Comparison of ENCODE assay signal across 19 mouse cellular contexts in the genomic region with DNA sequence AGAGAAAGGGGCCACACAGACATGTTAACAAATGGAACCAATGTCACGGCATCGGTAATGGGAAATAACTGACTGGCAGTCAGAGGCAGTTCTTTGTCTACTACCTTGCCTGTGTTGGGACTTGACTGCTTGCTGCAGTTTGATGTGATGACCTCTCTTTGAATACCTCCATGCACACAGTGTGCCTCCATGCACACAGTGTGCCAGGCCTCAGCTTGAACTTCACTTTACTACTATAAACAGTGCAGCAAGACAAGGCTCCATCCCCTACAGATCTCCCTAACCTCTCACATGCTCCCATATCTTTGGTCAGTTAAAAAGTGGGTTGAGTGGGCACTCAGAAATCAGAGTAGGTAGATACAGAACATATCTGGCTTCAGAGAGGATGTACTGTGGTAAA.
DNase-seq lines count a peak whose midpoint lies in the region; ATAC-seq and TF ChIP-seq lines count a peak whose summit lies in the region.
"Had no signal": no experiment of that assay in that cellular context is flagged by ENCODE, and none has a peak within 500 bp of the region (broad histone marks: within the 10 kb centered on the region; RNA-seq: fewer than 3 reads in every experiment).

No protein-coding gene starts in this region.

- H3K4me3 ChIP-seq in CH12.LX (replicated peaks in 1 of 3; ENCODE audit: low read depth in 2 of 3, low read length in 2 of 3, poor library complexity in 1 of 3) (no peak overlapping the region), MEL (ENCODE audit: control insufficient read depth in 1 of 2, insufficient read depth in 1 of 2, low read depth in 2 of 2, low read length in 2 of 2) (no peak overlapping the region)
- H3K4me3 ChIP-seq in intestine, embryonic 15.5 days (replicated peaks), result no peak overlapping the region

- H3K36me3 ChIP-seq in CH12.LX (replicated peaks in 1 of 2; ENCODE audit: control insufficient read depth in 1 of 2, insufficient read depth in 1 of 2, low read length in 1 of 2) (no peaks in the 10 kb centered on the region), MEL (ENCODE audit: control insufficient read depth in 1 of 2, insufficient read depth in 2 of 2, low read length in 2 of 2) (no peaks in the 10 kb centered on the region)
- no peaks in the 10 kb centered on the region for H3K36me3 ChIP-seq in intestine, embryonic 15.5 days

- no peak overlapping the region for H3K27ac ChIP-seq in CH12.LX (ENCODE audit: insufficient read depth, low read depth)
- H3K27ac ChIP-seq in MEL (ENCODE audit: control insufficient read depth, low read depth, low read length), result no peak overlapping the region
- no peak overlapping the region for H3K27ac ChIP-seq in intestine, embryonic 15.5 days

- TF ChIP-seq RAD21 in CH12.LX (IDR thresholded peaks at IDR 0.05; ENCODE audit: low read depth, low read length), result no peak
- no peak for TF ChIP-seq RAD21 in MEL (IDR thresholded peaks at IDR 0.05; ENCODE audit: low read depth, low read length)

- no peak for ATAC-seq in intestine, embryonic 15.5 days
- ATAC-seq: activated CD4-positive, CD25-positive, alpha-beta regulatory T cell, adult 4 months; CD4-positive, CD25-positive, alpha-beta regulatory T cell, adult 4 months; Patski had no signal

- dilution Hi-C loops in CH12.LX (cut with MboI; ENCODE audit: extremely low pct_ligation_motif_present, extremely low pct_unique_long_range_greater_than_20kb, low sequenced_read_pairs), result no loop called here

- in situ Hi-C loops in CH12.LX (cut with MboI; ENCODE audit: low pct_ligation_motif_present, low pct_unique_long_range_greater_than_20kb, low sequenced_read_pairs), result no loop called here

- H3K9me3 ChIP-seq in CH12.LX (replicated peaks; ENCODE audit: low read length), result peaks cover 6% of the 10 kb centered on the region
- H3K9me3 ChIP-seq in MEL (replicated peaks; ENCODE audit: insufficient read depth, low read length), result no peaks in the 10 kb centered on the region
- H3K9me3 ChIP-seq in intestine, embryonic 15.5 days, result no peaks in the 10 kb centered on the region

- no peak for DNase-seq in CH12.LX (ENCODE audit: extremely low read depth)
- no peak for DNase-seq in MEL (ENCODE audit: low read depth, low spot score)
- no peak for DNase-seq in embryo, embryonic 10 days (ENCODE audit: low spot score)
- DNase-seq: adrenal gland, adult 2 months; adrenal gland, adult 8-10 months; adrenal gland, postnatal 10 days; adrenal gland, postnatal 14 days; adrenal gland, postnatal 25 days; adrenal gland, postnatal 36 days; B cell, adult 2 months; cerebellum, adult 11 months; cerebellum, adult 11-12 months; cerebellum, adult 18-20 months; cerebellum, adult 2 months; cerebellum, adult 8-10 months had no signal

- no peak overlapping the region for H3K4me2 ChIP-seq in CH12.LX (ENCODE audit: insufficient read depth, low read depth, poor library complexity, severe bottlenecking)
- no peak overlapping the region for H3K4me2 ChIP-seq in intestine, embryonic 15.5 days (replicated peaks)

- TF ChIP-seq CTCF in CH12.LX (conservative IDR thresholded peaks at IDR 0.05 in 1 of 2, IDR thresholded peaks at IDR 0.05 in 1 of 2; ENCODE audit: low read depth in 2 of 2, low read length in 2 of 2), result no peak
- TF ChIP-seq CTCF in MEL (IDR thresholded peaks at IDR 0.05 in 2 of 3, conservative IDR thresholded peaks at IDR 0.05 in 1 of 3; ENCODE audit: control insufficient read depth in 1 of 3, insufficient read depth in 1 of 3, low read depth in 2 of 3, low read length in 3 of 3, poor library complexity in 1 of 3, severe bottlenecking in 1 of 3), result no peak

- 97% methylated on average over 2 of the region's 2 CpGs for WGBS in intestine, embryonic 15.5 days

- H3K27me3 ChIP-seq in CH12.LX (replicated peaks) (no peaks in the 10 kb centered on the region), MEL (ENCODE audit: control insufficient read depth in 1 of 2, insufficient read depth in 2 of 2, low read length in 2 of 2) (no peaks in the 10 kb centered on the region)
- H3K27me3 ChIP-seq in intestine, embryonic 15.5 days (replicated peaks), result no peaks in the 10 kb centered on the region
- H3K27me3 ChIP-seq: Patski had no signal

- TF ChIP-seq EP300 in CH12.LX (IDR thresholded peaks at IDR 0.05; ENCODE audit: low read length) (no peak), MEL (IDR thresholded peaks at IDR 0.05; ENCODE audit: low read depth in 1 of 2, low read length in 2 of 2) (no peak)

- H3K4me1 ChIP-seq in CH12.LX (ENCODE audit: control insufficient read depth in 1 of 2, insufficient read depth in 2 of 2), result peaks cover 0 to 6% of the 10 kb centered on the region in 2 experiments; a peak in 3 of 4 replicates
- no peaks in the 10 kb centered on the region for H3K4me1 ChIP-seq in MEL (ENCODE audit: control insufficient read depth in 1 of 2, insufficient read depth in 2 of 2, low read length in 2 of 2)
- H3K4me1 ChIP-seq in intestine, embryonic 15.5 days (replicated peaks), result no peaks in the 10 kb centered on the region

- TF ChIP-seq POLR2A in CH12.LX (IDR thresholded peaks at IDR 0.05; ENCODE audit: low read depth, low read length), result no peak
- TF ChIP-seq POLR2A in MEL (IDR thresholded peaks at IDR 0.05; ENCODE audit: control insufficient read depth in 1 of 2, insufficient read depth in 1 of 2, low read depth in 1 of 2, low read length in 2 of 2, poor library complexity in 1 of 2), result no peak

- H3K79me2 ChIP-seq in CH12.LX (replicated peaks; ENCODE audit: control insufficient read depth, extremely low read depth, insufficient read depth, poor library complexity, severe bottlenecking) (no peaks in the 10 kb centered on the region), MEL (ENCODE audit: control insufficient read depth, insufficient read depth, low read length, poor library complexity) (no peaks in the 10 kb centered on the region)

- no peak overlapping the region for H3K9ac ChIP-seq in CH12.LX (ENCODE audit: insufficient read depth, low read depth)
- no peak overlapping the region for H3K9ac ChIP-seq in MEL (ENCODE audit: control insufficient read depth, low read depth, low read length, poor library complexity, severe bottlenecking)
- no peak overlapping the region for H3K9ac ChIP-seq in intestine, embryonic 15.5 days

TF ChIP-seq in CH12.LX, 34 proteins besides CTCF, POLR2A, EP300 and RAD21:
- TF ChIP-seq TCF12 (IDR thresholded peaks at IDR 0.05; ENCODE audit: low read depth, low read length) (no peak), ZKSCAN1 (IDR thresholded peaks at IDR 0.05; ENCODE audit: borderline replicate concordance, low read depth, low read length) (peak; percentile 71), GABPA (IDR thresholded peaks at IDR 0.05; ENCODE audit: insufficient replicate concordance, low read depth, low read length) (no peak), JUN (IDR thresholded peaks at IDR 0.05; ENCODE audit: insufficient read depth, low read depth, low read length) (no peak)

TF ChIP-seq in MEL, 35 proteins besides CTCF, POLR2A, EP300 and RAD21:
- TF ChIP-seq USF1 (IDR thresholded peaks at IDR 0.05; ENCODE audit: low read depth, low read length), result no peak
- TF ChIP-seq ZKSCAN1 (IDR thresholded peaks at IDR 0.05; ENCODE audit: low read depth, low read length), result peak; percentile 66; the same call in 1 of the 2 replicates
- TF ChIP-seq USF2 (IDR thresholded peaks at IDR 0.05; ENCODE audit: borderline replicate concordance in 1 of 2, insufficient read depth in 1 of 2, low read depth in 1 of 2, low read length in 2 of 2), result no peak
